Mouse (Mus musculus) neural tube, embryonic 13.5 days (tissue): ENCODE results near the gene Bahcc1. TPM values are rescaled to one million over a fixed set of nuclear protein-coding genes. Genes with fewer than 3 reads are reported as not detected.
A peak's percentile ranks its signal among the peaks of the same experiment; 100 is the strongest.

Experiments used
- ATAC-seq: fragments of 200-750 bp; cut with Nextera tagmentation; 2 replicates; pipeline ENCODE4 v1.8.0; 2017; ENCODE audit warnings: low read depth, mild to moderate bottlenecking, moderate TSS enrichment, moderate library complexity
- H3K27ac ChIP-seq: fragments of 300-500 bp; sonication (generic); replicated peaks from 2 replicates; pipeline ENCODE4 v1.5.1; 2015; ENCODE audit warnings: moderate library complexity, mild to moderate bottlenecking, inconsistent platforms
- H3K27me3 ChIP-seq: fragments of 300-500 bp; sonication (generic); 2 replicates; pipeline ENCODE4 v1.6.1; 2015; ENCODE audit warnings: mild to moderate bottlenecking, inconsistent platforms
- H3K36me3 ChIP-seq: fragments of 300-500 bp; sonication (generic); 2 replicates; pipeline ENCODE4 v1.6.1; 2015; ENCODE audit warnings: mild to moderate bottlenecking, inconsistent platforms
- H3K4me1 ChIP-seq: fragments of 300-500 bp; sonication (generic); replicated peaks from 2 replicates; pipeline ENCODE4 v1.6.1; 2015; ENCODE audit warnings: inconsistent platforms
- H3K4me2 ChIP-seq: fragments of 300-500 bp; sonication (generic); 2 replicates; pipeline ENCODE4 v1.6.1; 2015; ENCODE audit warnings: inconsistent platforms, mild to moderate bottlenecking, moderate library complexity
- H3K4me3 ChIP-seq: fragments of 300-500 bp; sonication (generic); 2 replicates; pipeline ENCODE4 v1.5.1; 2015; ENCODE audit warnings: mild to moderate bottlenecking, inconsistent platforms
- H3K9ac ChIP-seq: fragments of 300-500 bp; sonication (generic); 2 replicates; pipeline ENCODE4 v1.6.1; 2015; ENCODE audit warnings: moderate library complexity, mild to moderate bottlenecking, inconsistent platforms
- H3K9me3 ChIP-seq: fragments of 300-500 bp; sonication (generic); 2 replicates; pipeline ENCODE4 v1.6.1; 2016; ENCODE audit warnings: inconsistent platforms
- WGBS: fragments of 180-500 bp; shearing (Covaris S2); methylation state at CpG from one replicate; pipeline ENCODE4 v1.1.7; 2015; 5-methylcytosine and 5-hydroxymethylcytosine counted together
- polyA plus RNA-seq: library from polyadenylated mRNA; unstranded; fragments of >200 nt; fragmentation: Nextera tagmentation; extraction: Ambion mirVana; gene quantifications from 2 replicates; pipeline ENCODE4 v1.2.1, GENCODE M21; 2015

The Bahcc1 gene
- polyA plus RNA-seq, 1 experiment from 2014 or later, result 15.3 TPM

- Histone ChIP-seq H3K4me3 (peak overlapping the region; percentile 79), H3K27me3 (no peaks in the 10 kb centered on the region), H3K36me3 (no peaks in the 10 kb centered on the region), H3K4me2 (peak overlapping the region; percentile 99), H3K9me3 (no peaks in the 10 kb centered on the region), H3K9ac (peak overlapping the region; percentile 100), H3K27ac (peak overlapping the region; percentile 100), H3K4me1 (peaks cover 86% of the 10 kb centered on the region)
- no peak for ATAC-seq
- WGBS, result 6% methylated on average over 29 of the region's 29 CpGs
These were observed 8.5 kb downstream of the Bahcc1 start for GRCm38 (mm10) chr11:120240941-120241890.

- 30% methylated on average over 6 of the region's 6 CpGs for WGBS
- Histone ChIP-seq H3K4me1 (peaks cover 96% of the 10 kb centered on the region), H3K9ac (peak overlapping the region; percentile 100), H3K27me3 (no peaks in the 10 kb centered on the region), H3K27ac (peak overlapping the region; percentile 100), H3K36me3 (no peaks in the 10 kb centered on the region), H3K4me3 (peak overlapping the region; percentile 13), H3K4me2 (peak overlapping the region; percentile 99), H3K9me3 (no peaks in the 10 kb centered on the region)
- no peak for ATAC-seq
These were observed 9.4 kb downstream of the Bahcc1 start for GRCm38 (mm10) chr11:120241981-120242725.

GRCm38 (mm10) chr11:120242726-120243530 is 10.2 kb downstream of the Bahcc1 start:
- H3K27me3 ChIP-seq, result no peaks in the 10 kb centered on the region
- peaks cover 97% of the 10 kb centered on the region for H3K4me1 ChIP-seq
- peak overlapping the region; percentile 100 for H3K9ac ChIP-seq
- H3K27ac ChIP-seq, result peak overlapping the region; percentile 100
- peak overlapping the region; percentile 99 for H3K4me2 ChIP-seq
- H3K4me3 ChIP-seq, result peak overlapping the region; percentile 13
- peak; percentile 41 for ATAC-seq
- H3K9me3 ChIP-seq, result no peaks in the 10 kb centered on the region
- no peaks in the 10 kb centered on the region for H3K36me3 ChIP-seq
- 6% methylated on average over 22 of the region's 22 CpGs for WGBS

GRCm38 (mm10) chr11:120243531-120243820 is 10.7 kb downstream of the Bahcc1 start:
- Histone ChIP-seq H3K4me1 (peaks cover 97% of the 10 kb centered on the region), H3K9me3 (no peaks in the 10 kb centered on the region), H3K27ac (peak overlapping the region; percentile 100), H3K27me3 (no peaks in the 10 kb centered on the region), H3K9ac (peak overlapping the region; percentile 100), H3K4me3 (peak overlapping the region; percentile 13), H3K36me3 (no peaks in the 10 kb centered on the region), H3K4me2 (peak overlapping the region; percentile 99)
- no peak; the same call in 1 of the 2 replicates for ATAC-seq
- WGBS, result 7% methylated on average over 6 of the region's 6 CpGs

- Histone ChIP-seq H3K27me3 (no peaks in the 10 kb centered on the region), H3K9me3 (no peaks in the 10 kb centered on the region), H3K4me3 (no peak overlapping the region), H3K9ac (peak overlapping the region; percentile 6; the same call in 1 of the 2 replicates), H3K4me1 (peaks cover 91% of the 10 kb centered on the region), H3K36me3 (no peaks in the 10 kb centered on the region), H3K27ac (no peak overlapping the region; the same call in 1 of the 2 replicates), H3K4me2 (no peak overlapping the region)
- no peak for ATAC-seq
- WGBS, result 78% methylated on average over 10 of the region's 10 CpGs
These were observed 15.5 kb downstream of the Bahcc1 start for GRCm38 (mm10) chr11:120248160-120248793.

GRCm38 (mm10) chr11:120248899-120249298 is 16.2 kb downstream of the Bahcc1 start:
- Histone ChIP-seq H3K9ac (no peak overlapping the region), H3K27ac (no peak overlapping the region), H3K4me2 (no peak overlapping the region), H3K9me3 (no peaks in the 10 kb centered on the region), H3K36me3 (no peaks in the 10 kb centered on the region), H3K4me3 (no peak overlapping the region), H3K27me3 (no peaks in the 10 kb centered on the region), H3K4me1 (peaks cover 91% of the 10 kb centered on the region)
- ATAC-seq, result no peak
- WGBS, result 84% methylated on average over 6 of the region's 6 CpGs

GRCm38 (mm10) chr11:120250991-120251949 is 18.5 kb downstream of the Bahcc1 start:
- H3K9me3 ChIP-seq, result no peaks in the 10 kb centered on the region
- WGBS, result 84% methylated on average over 18 of the region's 18 CpGs
- H3K36me3 ChIP-seq, result no peaks in the 10 kb centered on the region
- no peaks in the 10 kb centered on the region for H3K27me3 ChIP-seq
- no peak overlapping the region for H3K9ac ChIP-seq
- H3K27ac ChIP-seq, result peak overlapping the region; percentile 46; the same call in 1 of the 2 replicates
- no peak overlapping the region for H3K4me2 ChIP-seq
- no peak overlapping the region for H3K4me3 ChIP-seq
- H3K4me1 ChIP-seq, result peaks cover 93% of the 10 kb centered on the region
- ATAC-seq, result no peak

GRCm38 (mm10) chr11:120251950-120252308 is 19.2 kb downstream of the Bahcc1 start:
- H3K36me3 ChIP-seq, result no peaks in the 10 kb centered on the region
- no peak overlapping the region for H3K9ac ChIP-seq
- peaks cover 93% of the 10 kb centered on the region for H3K4me1 ChIP-seq
- ATAC-seq, result no peak
- H3K27me3 ChIP-seq, result no peaks in the 10 kb centered on the region
- no peak overlapping the region for H3K4me3 ChIP-seq
- H3K9me3 ChIP-seq, result no peaks in the 10 kb centered on the region
- H3K4me2 ChIP-seq, result no peak overlapping the region
- 59% methylated on average over 6 of the region's 6 CpGs for WGBS
- peak overlapping the region; percentile 46 for H3K27ac ChIP-seq

GRCm38 (mm10) chr11:120252398-120252797 is 19.7 kb downstream of the Bahcc1 start:
- Histone ChIP-seq H3K36me3 (no peaks in the 10 kb centered on the region), H3K9ac (peak overlapping the region; percentile 17; the same call in 1 of the 2 replicates), H3K27ac (peak overlapping the region; percentile 46), H3K27me3 (peaks cover 3% of the 10 kb centered on the region; the same call in 1 of the 2 replicates), H3K9me3 (no peaks in the 10 kb centered on the region), H3K4me2 (no peak overlapping the region), H3K4me1 (peaks cover 93% of the 10 kb centered on the region), H3K4me3 (no peak overlapping the region)
- WGBS, result 23% methylated on average over 5 of the region's 5 CpGs
- ATAC-seq, result no peak

- Histone ChIP-seq H3K27me3 (peaks cover 3% of the 10 kb centered on the region), H3K4me3 (no peak overlapping the region), H3K9me3 (no peaks in the 10 kb centered on the region), H3K4me1 (peaks cover 94% of the 10 kb centered on the region), H3K36me3 (no peaks in the 10 kb centered on the region), H3K27ac (peak overlapping the region; percentile 23; the same call in 1 of the 2 replicates), H3K4me2 (no peak overlapping the region), H3K9ac (peak overlapping the region; percentile 17; the same call in 1 of the 2 replicates)
- ATAC-seq, result no peak
- 51% methylated on average over 12 of the region's 12 CpGs for WGBS
These were observed 20.3 kb downstream of the Bahcc1 start for GRCm38 (mm10) chr11:120252843-120253645.
